Mouse (Mus musculus): ENCODE measurements around the gene R3hdm1. TPM values are rescaled to one million over a fixed set of nuclear protein-coding genes. Genes with fewer than 3 reads are reported as not detected.

Gene R3hdm1
- 62.3 and 71.9 TPM in 2 replicates for polyA plus RNA-seq (2012; ENCODE audit: low replicate concordance)

GRCm38 (mm10) chr1:128102641-128103461 lies at the start of gene R3hdm1, which contains the start of gene Zranb3:
Gene R3hdm1, plus strand, starts transcription at chr1:128103301.
Gene Zranb3, minus strand, starts transcription at chr1:128103047.

DNA sequence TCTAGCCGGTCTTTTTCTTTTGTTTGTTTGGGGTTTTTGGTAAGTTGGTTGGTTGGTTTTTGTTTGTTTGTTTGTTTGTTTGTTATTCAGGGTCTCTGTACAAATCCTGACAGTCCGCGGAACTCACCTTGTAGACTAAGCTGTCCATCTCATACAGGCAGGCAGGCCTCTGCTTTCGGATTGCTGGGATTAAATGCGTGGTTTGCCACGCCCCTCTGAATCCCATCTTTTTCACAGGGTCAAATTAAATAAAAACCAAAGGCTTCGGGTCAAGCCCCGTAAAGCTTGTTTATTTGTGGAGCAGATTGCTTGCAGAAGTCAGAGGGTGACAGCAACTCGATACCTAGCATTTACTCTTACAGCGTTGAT lies 140.5 kb downstream of the R3hdm1 start, which contains the start of gene Ubxn4:
TSS of gene Ubxn4 (plus strand) at position 338 of the 369 bp plus-strand sequence.

Other genes starting within 250 kb of the R3hdm1 start
- 0.10 and 0.18 TPM in 2 replicates for gene Map3k19, start 248.3 kb upstream of the R3hdm1 start, polyA plus RNA-seq (2012; ENCODE audit: low replicate concordance)
- gene Rab3gap1, start 234.5 kb upstream of the R3hdm1 start, polyA plus RNA-seq (2012; ENCODE audit: low replicate concordance): 42.2 and 59.3 TPM in 2 replicates
- 0.42 and 0.77 TPM in 2 replicates for gene Zranb3, start 254 bp upstream of the R3hdm1 start, polyA plus RNA-seq (2012; ENCODE audit: low replicate concordance)
- gene Ubxn4, start 140.7 kb downstream of the R3hdm1 start, polyA plus RNA-seq (2012; ENCODE audit: low replicate concordance): 18.9 and 26.3 TPM in 2 replicates
- gene Lct, start 225.0 kb downstream of the R3hdm1 start, polyA plus RNA-seq (2012; ENCODE audit: low replicate concordance): not detected in 2 replicates